10 mouse cellular contexts compared by ENCODE assay signal in genomic region chr13:110537960-110538463, GRCm38 (mm10).
DNase-seq lines count a peak whose midpoint lies in the region; ATAC-seq lines count a peak whose summit lies in the region.
"Had no signal": no experiment of that assay in that cellular context is flagged by ENCODE, and none has a peak within 500 bp of the region (broad histone marks: within the 10 kb centered on the region; RNA-seq: fewer than 3 reads in every experiment).

No protein-coding gene starts in this region.

- DNase-seq in cerebellum, adult 11 months, result no peak
- DNase-seq in heart, adult 9 months (ENCODE audit: low spot score in 2 of 2), result peak; percentile 75 to 90
- DNase-seq in kidney, postnatal 10 days, result peak; percentile 75
- DNase-seq in frontal cortex, postnatal 14 days (ENCODE audit: low spot score in 2 of 2), result no peak
- no peak for DNase-seq in frontal cortex, adult 2 months (ENCODE audit: extremely low spot score in 1 of 2, low spot score in 1 of 2)
- DNase-seq in spleen, adult 18-20 months, result no peak
- DNase-seq: left cerebral cortex, postnatal 4 days; right cerebral cortex, postnatal 4 days had no signal

- ATAC-seq in cerebellum, adult (ENCODE audit: insufficient number of reproducible peaks, low FRiP score, low TSS enrichment), result peak; percentile 26; the same call in 1 of the 2 replicates
- peak; percentile 92 for ATAC-seq in megakaryocyte, adult 5-6 weeks (ENCODE audit: poor library complexity, severe bottlenecking)

Comparison
In these comparisons a context has a peak if more than half of its experiments do, and no peak if none do; other contexts are left out.
1. DNase-seq: peak in heart, adult 9 months (2 of 2) and kidney, postnatal 10 days (single experiment); none in cerebellum, adult 11 months (single experiment), frontal cortex, postnatal 14 days (0 of 2), frontal cortex, adult 2 months (0 of 2) and spleen, adult 18-20 months (0 of 2).